Mouse (Mus musculus) stomach, embryonic 15.5 days (tissue): ENCODE data around the gene Snd1. TPM values are rescaled to one million over a fixed set of nuclear protein-coding genes. Genes with fewer than 3 reads are reported as not detected.

Experiments
- ATAC-seq: fragments of 200-750 bp; cut with Nextera tagmentation; 2 replicates; pipeline ENCODE4 v1.8.0; 2017; ENCODE audit warnings: low read depth, moderate number of reproducible peaks, moderate TSS enrichment; ENCODE audit not compliant: insufficient read depth, low FRiP score
- H3K27ac ChIP-seq: fragments of 300-500 bp; sonication (generic); 2 replicates; pipeline ENCODE4 v1.5.1; 2015; ENCODE audit warnings: mild to moderate bottlenecking, inconsistent platforms
- H3K27me3 ChIP-seq: fragments of 300-500 bp; sonication (generic); replicated peaks from 2 replicates; pipeline ENCODE4 v1.6.1; 2015; ENCODE audit warnings: inconsistent platforms
- H3K36me3 ChIP-seq: fragments of 300-500 bp; sonication (generic); 2 replicates; pipeline ENCODE4 v1.6.1; 2015; ENCODE audit warnings: inconsistent platforms
- H3K4me1 ChIP-seq: fragments of 300-500 bp; sonication (generic); 2 replicates; pipeline ENCODE4 v1.6.1; 2015; ENCODE audit warnings: inconsistent platforms
- H3K4me2 ChIP-seq: fragments of 300-500 bp; sonication (generic); 2 replicates; pipeline ENCODE4 v1.6.1; 2015; ENCODE audit warnings: mild to moderate bottlenecking, inconsistent platforms
- H3K4me3 ChIP-seq: fragments of 300-500 bp; sonication (generic); replicated peaks from 2 replicates; pipeline ENCODE4 v1.5.1; 2015; ENCODE audit warnings: inconsistent platforms
- H3K9ac ChIP-seq: fragments of 300-500 bp; sonication (generic); 2 replicates; pipeline ENCODE4 v1.6.1; 2015; ENCODE audit warnings: inconsistent platforms
- H3K9me3 ChIP-seq: fragments of 300-500 bp; sonication (generic); 2 replicates; pipeline ENCODE4 v1.6.1; 2016; ENCODE audit warnings: inconsistent platforms
- WGBS: fragments of 180-500 bp; shearing (Covaris S2); methylation state at CpG from one replicate; pipeline ENCODE4 v1.1.7; 2015; 5-methylcytosine and 5-hydroxymethylcytosine counted together
- polyA plus RNA-seq: library from polyadenylated mRNA; unstranded; fragments of >200 nt; fragmentation: Nextera tagmentation; extraction: Ambion mirVana; gene quantifications from 2 replicates; pipeline ENCODE4 v1.2.1, GENCODE M21; 2015

Gene Snd1
- polyA plus RNA-seq, 1 experiment from 2014 or later = 128 TPM

DNA sequence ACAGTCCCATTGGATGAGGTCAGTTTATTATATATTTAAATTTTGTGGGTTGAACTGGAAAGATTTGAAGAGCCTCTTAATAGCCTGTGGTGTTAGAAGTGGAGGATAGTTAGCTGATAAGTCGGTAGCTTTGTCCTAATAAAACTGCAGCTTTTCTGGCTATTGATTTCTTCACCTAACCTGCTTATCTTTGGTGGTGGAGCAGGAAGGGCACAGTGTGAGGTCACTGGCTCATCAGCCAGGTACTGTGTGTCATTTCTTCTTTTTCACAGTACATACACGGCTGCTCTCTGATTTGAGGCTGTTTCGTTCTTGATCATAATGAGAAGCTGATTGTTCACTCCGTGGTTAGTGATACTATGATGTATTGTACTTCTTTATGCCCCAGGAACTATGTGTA lies 134.4 kb downstream of the Snd1 start:
- Histone ChIP-seq H3K27me3 (no peaks in the 10 kb centered on the region), H3K9me3 (no peaks in the 10 kb centered on the region), H3K4me3 (no peak overlapping the region), H3K27ac (no peak overlapping the region), H3K9ac (no peak overlapping the region), H3K4me1 (no peaks in the 10 kb centered on the region), H3K4me2 (no peak overlapping the region), H3K36me3 (no peaks in the 10 kb centered on the region)
- ATAC-seq = no peak
- 73% methylated on average over 4 of the region's 4 CpGs for WGBS

GRCm38 (mm10) chr6:28610127-28610526 lies 135.2 kb downstream of the Snd1 start:
- H3K36me3 ChIP-seq = no peaks in the 10 kb centered on the region
- ATAC-seq = no peak
- no peaks in the 10 kb centered on the region for H3K9me3 ChIP-seq
- no peak overlapping the region for H3K27ac ChIP-seq
- H3K4me1 ChIP-seq = no peaks in the 10 kb centered on the region
- no peaks in the 10 kb centered on the region for H3K27me3 ChIP-seq
- H3K9ac ChIP-seq = no peak overlapping the region
- 95% methylated on average over 1 of the region's 1 CpGs for WGBS
- H3K4me2 ChIP-seq = no peak overlapping the region
- no peak overlapping the region for H3K4me3 ChIP-seq

DNA sequence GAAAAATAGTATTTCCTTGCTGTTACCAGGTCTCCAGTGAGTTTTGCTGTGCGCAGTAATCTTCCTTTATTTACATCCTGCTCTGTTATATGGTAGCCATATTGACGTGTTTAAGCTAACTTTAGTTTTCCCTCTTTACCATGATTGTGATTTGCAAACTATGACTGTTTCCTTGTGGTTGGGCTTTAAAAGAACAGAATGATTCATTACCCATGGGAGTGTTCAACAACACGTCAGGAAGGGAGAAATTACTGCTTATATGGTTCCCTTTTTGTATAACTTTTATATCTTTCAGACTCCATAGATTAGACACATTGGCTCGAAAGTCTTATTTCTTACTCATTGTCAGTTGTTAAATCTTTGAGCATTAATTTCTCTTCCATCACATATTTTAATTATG lies 138.5 kb downstream of the Snd1 start:
- no peak overlapping the region for H3K4me2 ChIP-seq
- no peak overlapping the region for H3K4me3 ChIP-seq
- no peaks in the 10 kb centered on the region for H3K27me3 ChIP-seq
- no peaks in the 10 kb centered on the region for H3K9me3 ChIP-seq
- 53% methylated on average over 4 of the region's 4 CpGs for WGBS
- no peaks in the 10 kb centered on the region for H3K36me3 ChIP-seq
- H3K9ac ChIP-seq = no peak overlapping the region
- ATAC-seq = no peak
- H3K27ac ChIP-seq = no peak overlapping the region
- H3K4me1 ChIP-seq = peaks cover 4% of the 10 kb centered on the region; the same call in 1 of the 2 replicates

DNA sequence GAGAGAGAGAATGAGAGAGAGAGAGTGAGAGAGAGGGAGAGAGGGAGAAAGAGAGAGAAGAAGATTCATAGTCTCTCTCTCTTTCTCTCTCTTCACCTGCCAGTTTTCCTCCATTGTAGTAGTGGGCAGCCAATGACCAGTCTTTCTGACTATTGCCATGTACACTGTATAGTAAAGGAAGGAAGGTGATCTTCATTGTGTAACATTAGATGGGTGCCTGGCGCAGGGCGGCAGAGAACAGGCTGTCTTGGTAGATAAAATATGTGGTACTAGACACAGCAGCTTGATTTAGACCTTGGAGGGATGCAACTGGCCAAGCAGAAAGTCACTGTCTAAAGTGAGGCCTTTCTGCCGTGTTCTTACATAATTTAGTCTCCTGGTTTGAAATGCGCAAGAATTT lies 139.9 kb downstream of the Snd1 start:
- no peaks in the 10 kb centered on the region for H3K9me3 ChIP-seq
- no peak overlapping the region for H3K9ac ChIP-seq
- no peak for ATAC-seq
- no peaks in the 10 kb centered on the region for H3K36me3 ChIP-seq
- no peak overlapping the region for H3K4me3 ChIP-seq
- 87% methylated on average over 4 of the region's 4 CpGs for WGBS
- H3K4me1 ChIP-seq = peaks cover 15% of the 10 kb centered on the region
- H3K4me2 ChIP-seq = no peak overlapping the region
- H3K27ac ChIP-seq = no peak overlapping the region
- no peaks in the 10 kb centered on the region for H3K27me3 ChIP-seq

DNA sequence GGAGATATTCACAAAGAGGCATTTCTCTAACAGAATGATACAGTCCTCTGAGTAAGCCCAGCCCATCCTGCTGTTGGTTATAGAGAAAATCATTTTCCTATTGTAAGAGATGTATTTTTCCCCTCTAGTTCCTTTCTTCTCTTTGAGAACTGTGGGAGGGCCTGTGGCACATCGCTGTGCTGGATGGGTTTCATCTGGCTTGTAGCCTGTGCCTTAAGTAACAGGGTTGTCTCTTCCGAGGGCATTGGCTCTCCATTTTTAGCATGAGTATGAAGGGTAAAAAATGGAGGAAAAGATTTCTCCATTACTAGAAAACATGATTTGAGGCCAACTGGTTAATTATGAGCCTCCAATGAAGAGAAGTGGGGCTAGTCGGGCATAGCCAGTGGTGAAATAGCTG lies 140.5 kb downstream of the Snd1 start:
- Histone ChIP-seq H3K36me3 (no peaks in the 10 kb centered on the region), H3K4me2 (no peak overlapping the region), H3K4me3 (no peak overlapping the region), H3K27ac (no peak overlapping the region), H3K9ac (no peak overlapping the region), H3K4me1 (peaks cover 15% of the 10 kb centered on the region), H3K27me3 (no peaks in the 10 kb centered on the region), H3K9me3 (no peaks in the 10 kb centered on the region)
- 83% methylated on average over 3 of the region's 3 CpGs for WGBS
- ATAC-seq = no peak

DNA sequence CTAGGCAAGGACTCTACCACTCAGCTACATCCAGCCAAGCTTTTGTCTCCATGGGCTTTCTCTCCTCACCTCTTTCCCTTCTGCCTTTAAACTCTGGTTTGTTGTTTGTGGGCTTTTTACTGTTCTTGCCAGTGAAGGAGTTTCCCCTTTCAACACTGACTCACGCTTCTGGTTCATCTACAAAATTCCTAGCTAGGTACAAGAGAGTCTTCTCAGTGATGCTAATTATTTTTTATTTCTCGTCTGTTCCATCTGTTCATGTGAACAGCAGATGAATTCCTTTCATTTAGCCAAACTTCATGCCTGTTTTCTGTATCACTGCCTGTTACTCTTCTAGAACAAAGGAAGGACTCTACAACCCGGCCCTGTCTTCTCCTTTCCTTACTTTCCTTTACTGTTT lies 141.0 kb downstream of the Snd1 start:
- no peak overlapping the region for H3K9ac ChIP-seq
- H3K36me3 ChIP-seq = no peaks in the 10 kb centered on the region
- ATAC-seq = no peak
- no peaks in the 10 kb centered on the region for H3K27me3 ChIP-seq
- H3K27ac ChIP-seq = no peak overlapping the region
- H3K4me2 ChIP-seq = no peak overlapping the region
- peaks cover 15% of the 10 kb centered on the region for H3K4me1 ChIP-seq
- 67% methylated on average over 3 of the region's 3 CpGs for WGBS
- H3K9me3 ChIP-seq = no peaks in the 10 kb centered on the region
- no peak overlapping the region for H3K4me3 ChIP-seq

GRCm38 (mm10) chr6:28618299-28618698 lies 143.4 kb downstream of the Snd1 start:
- Histone ChIP-seq H3K4me3 (no peak overlapping the region), H3K27ac (no peak overlapping the region), H3K4me2 (no peak overlapping the region), H3K36me3 (no peaks in the 10 kb centered on the region), H3K9ac (no peak overlapping the region), H3K4me1 (peaks cover 15% of the 10 kb centered on the region), H3K27me3 (no peaks in the 10 kb centered on the region), H3K9me3 (no peaks in the 10 kb centered on the region)
- ATAC-seq = no peak
- WGBS = 43% methylated on average over 3 of the region's 3 CpGs

DNA sequence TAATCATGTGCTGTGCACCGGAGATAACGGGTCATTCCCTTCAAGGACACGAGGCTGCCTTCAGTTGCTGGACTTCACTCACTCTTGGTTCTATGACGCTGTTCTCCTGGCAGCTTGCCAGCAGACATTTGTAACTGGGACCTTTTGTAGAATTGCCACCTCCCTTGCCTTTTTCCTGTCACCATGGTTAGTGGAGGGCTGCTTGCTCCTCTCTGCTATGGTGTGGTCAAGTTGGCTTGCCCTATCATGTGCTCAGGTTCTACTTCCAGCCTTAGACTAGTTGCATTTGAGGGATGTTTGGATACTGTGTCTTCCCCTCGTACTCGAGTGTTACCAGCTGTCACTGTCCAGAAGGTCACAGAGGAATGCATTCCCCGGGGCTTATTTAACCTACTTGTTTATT lies 143.8 kb downstream of the Snd1 start:
- Histone ChIP-seq H3K4me2 (no peak overlapping the region), H3K36me3 (no peaks in the 10 kb centered on the region), H3K27ac (no peak overlapping the region; the same call in 1 of the 2 replicates), H3K9ac (no peak overlapping the region), H3K4me1 (peaks cover 15% of the 10 kb centered on the region), H3K4me3 (no peak overlapping the region), H3K27me3 (no peaks in the 10 kb centered on the region), H3K9me3 (no peaks in the 10 kb centered on the region)
- WGBS = 21% methylated on average over 7 of the region's 7 CpGs
- ATAC-seq = no peak

GRCm38 (mm10) chr6:28621431-28621830 lies 146.5 kb downstream of the Snd1 start:
- no peak overlapping the region for H3K4me2 ChIP-seq
- 69% methylated on average over 4 of the region's 4 CpGs for WGBS

DNA sequence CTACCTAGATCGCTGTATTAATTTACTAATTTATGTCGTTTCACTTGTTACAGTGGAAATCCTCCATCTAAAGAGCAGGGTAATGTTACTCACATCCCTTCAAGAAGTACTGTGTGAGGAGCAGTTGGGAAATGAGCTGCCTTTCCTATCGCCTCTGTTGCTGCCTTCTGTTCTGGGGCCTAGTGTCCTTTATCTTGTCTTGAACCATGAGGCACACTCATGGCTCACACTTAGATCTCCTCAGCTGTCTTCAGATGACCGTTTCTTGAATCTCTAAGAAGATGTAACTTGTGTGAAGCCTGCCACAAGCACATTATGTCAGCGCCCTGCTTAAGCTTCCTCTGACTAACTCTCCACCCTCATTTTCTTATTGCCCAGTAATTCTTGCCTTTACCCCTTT lies 147.0 kb downstream of the Snd1 start:
- no peaks in the 10 kb centered on the region; the same call in 1 of the 2 replicates for H3K36me3 ChIP-seq
- no peaks in the 10 kb centered on the region for H3K27me3 ChIP-seq
- H3K9me3 ChIP-seq = no peaks in the 10 kb centered on the region
- no peak for ATAC-seq
- 82% methylated on average over 5 of the region's 5 CpGs for WGBS
- no peak overlapping the region for H3K4me2 ChIP-seq
- peaks cover 15% of the 10 kb centered on the region for H3K4me1 ChIP-seq
- no peak overlapping the region; the same call in 1 of the 2 replicates for H3K27ac ChIP-seq
- H3K9ac ChIP-seq = no peak overlapping the region
- H3K4me3 ChIP-seq = no peak overlapping the region

More at GRCm38 (mm10) chr6:28621431-28621830, 146.5 kb downstream of the Snd1 start:
- ATAC-seq = 0 out of 2 replicates have a peak, but pooled peaks have one; percentile 44
- Histone ChIP-seq H3K9me3 (no peaks in the 10 kb centered on the region), H3K27ac (no peak overlapping the region), H3K4me3 (no peak overlapping the region), H3K9ac (no peak overlapping the region), H3K27me3 (no peaks in the 10 kb centered on the region), H3K4me1 (peaks cover 15% of the 10 kb centered on the region), H3K36me3 (no peaks in the 10 kb centered on the region)

GRCm38 (mm10) chr6:28622522-28622921 lies 147.6 kb downstream of the Snd1 start:
- Histone ChIP-seq H3K36me3 (no peaks in the 10 kb centered on the region; the same call in 1 of the 2 replicates), H3K27ac (no peak overlapping the region), H3K9me3 (no peaks in the 10 kb centered on the region), H3K27me3 (no peaks in the 10 kb centered on the region), H3K4me2 (no peak overlapping the region), H3K9ac (no peak overlapping the region), H3K4me3 (no peak overlapping the region), H3K4me1 (peaks cover 15% of the 10 kb centered on the region)
- ATAC-seq = peak; percentile 53; the same call in 1 of the 2 replicates
- 54% methylated on average over 6 of the region's 6 CpGs for WGBS

DNA sequence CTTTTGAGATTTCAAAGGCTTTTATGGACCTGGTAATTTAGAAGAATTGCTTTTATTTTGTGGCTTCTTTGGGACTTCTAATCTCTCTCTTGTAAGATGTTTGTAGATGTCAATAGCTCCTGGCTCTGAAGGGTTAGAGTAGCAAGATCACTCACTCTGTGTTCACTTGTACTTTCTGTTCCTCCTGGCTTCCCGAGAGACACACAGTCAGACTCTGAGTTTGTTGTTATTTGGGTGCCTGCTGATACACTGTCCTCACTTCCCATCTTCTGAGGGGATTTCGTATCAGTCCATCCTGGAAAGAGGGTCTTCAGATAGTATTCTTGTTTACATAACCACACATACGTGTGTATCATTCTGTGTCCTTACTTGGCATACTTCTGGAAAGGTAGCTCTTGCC lies 148.0 kb downstream of the Snd1 start:
- no peak overlapping the region for H3K4me2 ChIP-seq
- 83% methylated on average over 3 of the region's 3 CpGs for WGBS
- peaks cover 2% of the 10 kb centered on the region; the same call in 1 of the 2 replicates for H3K36me3 ChIP-seq
- peaks cover 15% of the 10 kb centered on the region for H3K4me1 ChIP-seq
- no peak overlapping the region for H3K9ac ChIP-seq
- no peak overlapping the region for H3K27ac ChIP-seq
- no peaks in the 10 kb centered on the region for H3K27me3 ChIP-seq
- H3K9me3 ChIP-seq = no peaks in the 10 kb centered on the region
- no peak for ATAC-seq
- H3K4me3 ChIP-seq = no peak overlapping the region

DNA sequence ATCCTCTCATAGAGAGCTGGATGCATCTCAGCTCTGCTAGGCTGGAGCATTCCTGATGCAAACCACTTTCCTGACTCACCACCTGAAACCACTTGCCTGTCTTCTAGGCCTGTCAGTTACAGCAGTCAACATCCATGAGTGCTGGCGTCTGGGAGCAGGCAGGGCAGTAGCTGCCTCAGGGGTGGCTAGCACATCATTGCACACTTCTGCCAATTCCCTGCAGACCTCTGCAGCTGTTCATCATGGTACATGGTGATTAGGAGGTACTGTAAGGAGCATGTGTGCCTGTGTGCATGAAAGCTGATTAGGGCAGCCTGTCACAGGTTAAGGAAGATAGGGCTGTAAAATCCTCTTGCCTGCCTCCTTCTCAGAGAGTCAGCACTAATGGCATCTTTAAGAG lies 153.5 kb downstream of the Snd1 start:
- Histone ChIP-seq H3K4me2 (no peak overlapping the region), H3K36me3 (peaks cover 6% of the 10 kb centered on the region; the same call in 1 of the 2 replicates), H3K27ac (no peak overlapping the region), H3K9me3 (no peaks in the 10 kb centered on the region), H3K4me1 (0 out of 2 replicates have a peak, but pooled peaks cover 4% of the 10 kb centered on the region), H3K4me3 (no peak overlapping the region), H3K27me3 (no peaks in the 10 kb centered on the region), H3K9ac (no peak overlapping the region)
- WGBS = 74% methylated on average over 1 of the region's 1 CpGs
- ATAC-seq = peak; percentile 76; the same call in 1 of the 2 replicates
